In genomic region chr17:25792615-25793014, GRCm38 (mm10) we compare ENCODE assay signal across 8 mouse cellular contexts. TPM values are rescaled to one million over a fixed set of nuclear protein-coding genes. Genes with fewer than 3 reads are reported as not detected.
DNase-seq lines count a peak whose midpoint lies in the region; ATAC-seq and TF ChIP-seq lines count a peak whose summit lies in the region.

Fam173a (minus strand) TSS chr17:25792901.

- peak within 1 kb of the TSS; percentile 83 for H3K4me3 ChIP-seq in intestine, postnatal 0 days (ENCODE audit: low read depth, low read length)
- H3K4me3 ChIP-seq in limb, embryonic 11.5 days (ENCODE audit: low read depth, low read length), result peak within 1 kb of the TSS; percentile 66
- H3K4me3 ChIP-seq in midbrain, embryonic 11.5 days (ENCODE audit: low read depth, low read length), result peak within 1 kb of the TSS; percentile 82

- H3K27ac ChIP-seq in intestine, postnatal 0 days (ENCODE audit: low read depth, low read length), result peak within 1 kb of the TSS; percentile 99
- H3K27ac ChIP-seq in limb, embryonic 11.5 days (replicated peaks; ENCODE audit: low read depth, low read length), result peak within 1 kb of the TSS; percentile 79
- peak within 1 kb of the TSS; percentile 75 for H3K27ac ChIP-seq in midbrain, embryonic 11.5 days (ENCODE audit: low read depth, low read length)

- H3K9me3 ChIP-seq in intestine, postnatal 0 days (ENCODE audit: control insufficient read depth), result no peaks in the 10 kb centered on the region
- no peaks in the 10 kb centered on the region for H3K9me3 ChIP-seq in limb, embryonic 11.5 days (ENCODE audit: control insufficient read depth, low read length)
- no peaks in the 10 kb centered on the region for H3K9me3 ChIP-seq in midbrain, embryonic 11.5 days (ENCODE audit: control insufficient read depth, low read length)

- peaks cover 22% of the 10 kb centered on the region; the same call in 1 of the 2 replicates for H3K4me1 ChIP-seq in intestine, postnatal 0 days (replicated peaks; ENCODE audit: control insufficient read depth, insufficient read depth, low read length)
- peaks cover 34% of the 10 kb centered on the region for H3K4me1 ChIP-seq in limb, embryonic 11.5 days (ENCODE audit: control insufficient read depth, insufficient read depth, low read length)
- peaks cover 54% of the 10 kb centered on the region for H3K4me1 ChIP-seq in midbrain, embryonic 11.5 days (ENCODE audit: control insufficient read depth, insufficient read depth, low read length)

- H3K36me3 ChIP-seq in intestine, postnatal 0 days (ENCODE audit: control insufficient read depth, insufficient read depth), result peaks cover 16% of the 10 kb centered on the region; the same call in 1 of the 2 replicates
- H3K36me3 ChIP-seq in limb, embryonic 11.5 days (ENCODE audit: control insufficient read depth, insufficient read depth, low read length), result 0 out of 2 replicates have a peak, but pooled peaks cover 10% of the 10 kb centered on the region
- H3K36me3 ChIP-seq in midbrain, embryonic 11.5 days (ENCODE audit: control insufficient read depth, insufficient read depth, low read length), result 0 out of 2 replicates have a peak, but pooled peaks cover 2% of the 10 kb centered on the region

- no peaks in the 10 kb centered on the region for H3K27me3 ChIP-seq in intestine, postnatal 0 days (replicated peaks; ENCODE audit: control insufficient read depth, insufficient read depth, low read length)
- H3K27me3 ChIP-seq in limb, embryonic 11.5 days (ENCODE audit: control insufficient read depth, insufficient read depth, low read length), result no peaks in the 10 kb centered on the region
- no peaks in the 10 kb centered on the region for H3K27me3 ChIP-seq in midbrain, embryonic 11.5 days (ENCODE audit: control insufficient read depth, insufficient read depth, low read length)

- H3K9ac ChIP-seq in intestine, postnatal 0 days (ENCODE audit: low read depth, low read length), result peak within 1 kb of the TSS; percentile 76
- H3K9ac ChIP-seq in limb, embryonic 11.5 days (ENCODE audit: low read length), result peak within 1 kb of the TSS; percentile 71
- H3K9ac ChIP-seq in midbrain, embryonic 11.5 days (ENCODE audit: low read length), result peak within 1 kb of the TSS; percentile 87

- H3K4me2 ChIP-seq in intestine, postnatal 0 days (replicated peaks; ENCODE audit: low read depth), result peak within 1 kb of the TSS; percentile 85
- peak within 1 kb of the TSS; percentile 90 for H3K4me2 ChIP-seq in limb, embryonic 11.5 days (ENCODE audit: low read depth, severe bottlenecking)
- H3K4me2 ChIP-seq in midbrain, embryonic 11.5 days, result peak within 1 kb of the TSS; percentile 98

- no peak for ATAC-seq in cerebellum, adult (ENCODE audit: insufficient number of reproducible peaks, low FRiP score, low TSS enrichment)
- peak; percentile 25; the same call in 1 of the 2 replicates for ATAC-seq in intestine, postnatal 0 days
- ATAC-seq in limb, embryonic 11.5 days (ENCODE audit: insufficient number of reproducible peaks, low FRiP score, low TSS enrichment, low read depth), result no peak
- peak; percentile 16; the same call in 1 of the 2 replicates for ATAC-seq in midbrain, embryonic 11.5 days (ENCODE audit: low FRiP score)

- peak; percentile 58 for DNase-seq in cerebellum, adult 8-10 months
- peak; percentile 77 for DNase-seq in embryo, embryonic 9.5 days (ENCODE audit: extremely low spot score)
- peak; percentile 99 for DNase-seq in heart, adult 11 months
- peak; percentile 76 for DNase-seq in limb, embryonic 11.5 days (ENCODE audit: low spot score)
- DNase-seq in midbrain, embryonic 11.5 days (ENCODE audit: low spot score, missing footprints), result no peak
- DNase-seq in skeletal muscle tissue, adult 2 months (ENCODE audit: low read depth, low spot score), result peak; percentile 66

- TF ChIP-seq CTCF in intestine, postnatal 0 days (IDR thresholded peaks at IDR 0.05; ENCODE audit: low read depth), result no peak

- WGBS in intestine, postnatal 0 days, result 0% methylated on average over 14 of the region's 14 CpGs
- WGBS in limb, embryonic 11.5 days, result under 1% methylated on average over 14 of the region's 14 CpGs
- WGBS in midbrain, embryonic 11.5 days, result under 1% methylated on average over 14 of the region's 14 CpGs

RNA-seq across cellular contexts. Expression of gene Fam173a, which starts in this region (rescaled TPM):
- polyA plus RNA-seq in intestine, postnatal 0 days (2015; fragmentation: Nextera tagmentation; extraction: Ambion mirVana), result 127 and 129 TPM in 2 replicates
- polyA plus RNA-seq in limb, embryonic 11.5 days (2014; fragmentation: Nextera tagmentation; extraction: Ambion mirVana), result 52.3 and 53.4 TPM in 2 replicates
- polyA plus RNA-seq in midbrain, embryonic 11.5 days (2014; fragmentation: Nextera tagmentation; extraction: Ambion mirVana), result 69.1 and 71.4 TPM in 2 replicates

Comparison
In these comparisons a context has a peak if more than half of its experiments do, and no peak if none do; other contexts are left out.
1. ATAC-seq: peak in intestine, postnatal 0 days (single experiment) and midbrain, embryonic 11.5 days (single experiment); none in cerebellum, adult (single experiment) and limb, embryonic 11.5 days (single experiment).
2. Peak in every context shown above with its lines, with median percentiles within 50 percentile points of each other: H3K27ac ChIP-seq, H3K4me2 ChIP-seq, H3K4me3 ChIP-seq and H3K9ac ChIP-seq.